Mouse (Mus musculus) heart, embryonic 13.5 days (tissue): ENCODE measurements around the gene Kif24. TPM values are rescaled to one million over a fixed set of nuclear protein-coding genes. Genes with fewer than 3 reads are reported as not detected.

Experiments
- ATAC-seq: fragments of 200-750 bp; cut with Nextera tagmentation; 2 replicates; pipeline ENCODE4 v1.8.0; 2017; ENCODE audit warnings: moderate TSS enrichment; ENCODE audit not compliant: insufficient number of reproducible peaks, low FRiP score, low TSS enrichment; ENCODE audit errors: extremely low read depth
- H3K27ac ChIP-seq: fragments of 300-500 bp; sonication (generic); replicated peaks from 2 replicates; pipeline ENCODE4 v1.5.1; 2015; ENCODE audit warnings: moderate library complexity, mild to moderate bottlenecking, inconsistent platforms
- H3K27me3 ChIP-seq: fragments of 300-500 bp; sonication (generic); replicated peaks from 2 replicates; pipeline ENCODE4 v1.6.1; 2015; ENCODE audit warnings: mild to moderate bottlenecking, inconsistent platforms
- H3K36me3 ChIP-seq: fragments of 300-500 bp; sonication (generic); 2 replicates; pipeline ENCODE4 v1.6.1; 2015; ENCODE audit warnings: mild to moderate bottlenecking, inconsistent platforms
- H3K4me1 ChIP-seq: fragments of 300-500 bp; sonication (generic); 2 replicates; pipeline ENCODE4 v1.6.1; 2015; ENCODE audit warnings: inconsistent platforms
- H3K4me2 ChIP-seq: fragments of 300-500 bp; sonication (generic); 2 replicates; pipeline ENCODE4 v1.6.1; 2015; ENCODE audit warnings: inconsistent platforms, mild to moderate bottlenecking, moderate library complexity
- H3K4me3 ChIP-seq: fragments of 300-500 bp; sonication (generic); 2 replicates; pipeline ENCODE4 v1.5.1; 2015; ENCODE audit warnings: moderate library complexity, mild to moderate bottlenecking, inconsistent platforms
- H3K9ac ChIP-seq: fragments of 300-500 bp; sonication (generic); 2 replicates; pipeline ENCODE4 v1.6.1; 2015; ENCODE audit warnings: inconsistent platforms, mild to moderate bottlenecking, moderate library complexity
- H3K9me3 ChIP-seq: fragments of 300-500 bp; sonication (generic); 2 replicates; pipeline ENCODE4 v1.6.1; 2016; ENCODE audit warnings: inconsistent platforms
- WGBS: fragments of 180-500 bp; shearing (Covaris S2); methylation state at CpG from one replicate; pipeline ENCODE4 v1.1.7; 2015; ENCODE audit warnings: mixed read lengths; 5-methylcytosine and 5-hydroxymethylcytosine counted together
- polyA plus RNA-seq: library from polyadenylated mRNA; unstranded; fragments of >200 nt; fragmentation: Nextera tagmentation; extraction: Ambion mirVana; gene quantifications from 2 replicates; pipeline ENCODE4 v1.2.1, GENCODE M21; 2015

Gene Kif24
- polyA plus RNA-seq, 1 experiment from 2014 or later: 4.2 TPM

DNA sequence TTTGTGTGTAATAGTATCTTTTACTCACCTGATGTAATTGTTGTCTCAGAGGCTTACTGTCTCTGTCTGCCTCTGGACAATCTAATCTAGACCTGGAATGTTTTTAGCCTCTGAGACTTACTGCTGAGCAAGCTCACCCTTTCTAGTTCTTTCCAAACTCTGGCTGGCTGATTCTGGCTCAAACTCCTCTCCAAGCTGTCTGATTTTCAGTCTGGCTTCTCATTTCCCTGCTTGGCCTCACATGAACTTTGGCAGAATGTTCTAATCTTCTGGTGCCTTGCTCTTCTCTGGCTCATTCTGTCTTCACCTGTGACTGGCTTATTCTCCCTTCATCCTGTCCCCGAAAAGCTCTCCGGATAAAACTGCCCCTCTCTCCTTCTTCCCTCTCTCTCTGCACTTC is 118.7 kb downstream of the Kif24 start:
- 0 out of 2 replicates have a peak overlapping the region, but pooled peaks have one; percentile 28 for H3K9ac ChIP-seq
- no peak overlapping the region for H3K4me2 ChIP-seq
- no peak overlapping the region for H3K27ac ChIP-seq
- no peak for ATAC-seq
- no peaks in the 10 kb centered on the region for H3K36me3 ChIP-seq
- H3K9me3 ChIP-seq: no peaks in the 10 kb centered on the region
- H3K4me3 ChIP-seq: no peak overlapping the region
- H3K4me1 ChIP-seq: peaks cover 20% of the 10 kb centered on the region
- no peaks in the 10 kb centered on the region for H3K27me3 ChIP-seq
- WGBS: 58% methylated on average over 2 of the region's 2 CpGs

DNA sequence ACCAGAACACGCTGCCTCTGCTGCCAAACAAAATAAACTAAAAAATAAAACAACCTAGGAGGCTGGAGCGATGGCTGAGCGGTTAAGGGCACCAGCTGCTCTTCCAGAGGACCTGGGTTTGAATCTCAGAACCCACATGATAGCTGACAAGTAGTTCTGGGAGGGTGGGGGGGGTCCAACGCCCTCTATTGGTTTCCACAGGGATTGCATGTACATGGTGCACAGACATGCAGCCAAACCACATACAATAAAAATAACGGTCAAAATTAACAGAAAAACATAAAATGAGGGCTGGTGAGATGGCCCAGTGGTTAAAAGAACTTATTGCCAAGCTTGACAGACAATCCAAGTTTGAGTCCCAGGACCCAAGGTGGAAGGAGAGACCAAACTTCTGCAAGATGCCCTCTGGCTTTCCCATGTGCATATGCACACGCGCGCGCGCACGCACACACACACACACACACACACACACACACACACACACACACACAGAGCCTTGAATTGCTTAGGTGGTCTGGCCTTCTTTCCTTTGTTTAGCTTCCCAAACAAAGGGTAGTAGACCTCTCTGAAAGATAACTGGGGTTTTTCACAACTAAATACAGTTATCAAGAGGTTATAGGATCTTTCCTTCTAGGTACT is 123.7 kb downstream of the Kif24 start:
- H3K27me3 ChIP-seq: no peaks in the 10 kb centered on the region
- H3K27ac ChIP-seq: no peak overlapping the region
- no peaks in the 10 kb centered on the region for H3K4me1 ChIP-seq
- H3K36me3 ChIP-seq: no peaks in the 10 kb centered on the region
- no peaks in the 10 kb centered on the region for H3K9me3 ChIP-seq
- H3K4me2 ChIP-seq: no peak overlapping the region
- H3K4me3 ChIP-seq: no peak overlapping the region
- no peak overlapping the region for H3K9ac ChIP-seq
- WGBS: 71% methylated on average over 11 of the region's 11 CpGs
- no peak for ATAC-seq

Other genes starting within 250 kb of the Kif24 start
- gene Ubap2, start 189.7 kb downstream of the Kif24 start, polyA plus RNA-seq: 51.5 and 53.2 TPM in 2 replicates
- 41.9 TPM in 2 replicates for gene Dcaf12, start 150.0 kb downstream of the Kif24 start, polyA plus RNA-seq
- 40.1 and 46.2 TPM in 2 replicates for gene Ubap1, start 115.9 kb downstream of the Kif24 start, polyA plus RNA-seq
- gene Nudt2, start 264 bp upstream of the Kif24 start, polyA plus RNA-seq: 39.6 and 43.1 TPM in 2 replicates
- 2.0 and 2.2 TPM in 2 replicates for gene AI464131, start 38.2 kb upstream of the Kif24 start, polyA plus RNA-seq
- 0.44 TPM in 1 of 2 replicates, not detected in the other for gene 1110017D15Rik, start 52.4 kb upstream of the Kif24 start, polyA plus RNA-seq
- 2.3 TPM in 2 replicates for gene Fam219a, start 104.7 kb upstream of the Kif24 start, polyA plus RNA-seq
- gene Dnaic1, start 104.9 kb upstream of the Kif24 start, polyA plus RNA-seq: 2.1 and 2.2 TPM in 2 replicates
- 3.9 and 5.6 TPM in 2 replicates for gene Enho, start 175.4 kb upstream of the Kif24 start, polyA plus RNA-seq
- gene Cntfr, start 232.2 kb upstream of the Kif24 start, polyA plus RNA-seq: 2.5 and 3.9 TPM in 2 replicates
- 137 and 146 TPM in 2 replicates for gene Il11ra1, start 235.1 kb upstream of the Kif24 start, polyA plus RNA-seq
- 45.1 and 50.4 TPM in 2 replicates for gene Rpp25l, start 248.6 kb upstream of the Kif24 start, polyA plus RNA-seq